Mouse (Mus musculus) heart, embryonic 10.5 days (tissue): ENCODE measurements around the gene Cpt1b. TPM values are rescaled to one million over a fixed set of nuclear protein-coding genes. Genes with fewer than 3 reads are reported as not detected.
"Not testable (repeated sequence)": the region's sequence is repeated elsewhere in the genome, so short reads cannot be mapped to it uniquely, and the experiment has no call there.

Source experiments
- DNase-seq: peaks from one replicate; pipeline ENCODE4 v3.0.0-alpha.2; 2017; ENCODE audit warnings: low spot score
- H3K27ac ChIP-seq: fragments of 300-500 bp; sonication (generic); 2 replicates; pipeline ENCODE4 v1.5.1; 2016; ENCODE audit warnings: mild to moderate bottlenecking
- H3K27me3 ChIP-seq: fragments of 300-500 bp; sonication (generic); 2 replicates; pipeline ENCODE4 v1.6.1; 2016; ENCODE audit warnings: mild to moderate bottlenecking; ENCODE audit not compliant: poor library complexity, insufficient read depth, severe bottlenecking
- H3K36me3 ChIP-seq: fragments of 300-500 bp; sonication (generic); 2 replicates; pipeline ENCODE4 v1.6.1; 2016; ENCODE audit warnings: mild to moderate bottlenecking, moderate library complexity
- H3K4me1 ChIP-seq: fragments of 300-500 bp; sonication (generic); 2 replicates; pipeline ENCODE4 v1.6.1; 2016; ENCODE audit warnings: mild to moderate bottlenecking
- H3K4me3 ChIP-seq: fragments of 300-500 bp; sonication (generic); 2 replicates; pipeline ENCODE4 v1.5.1; 2016; ENCODE audit warnings: mild to moderate bottlenecking, moderate library complexity
- H3K9me3 ChIP-seq: fragments of 300-500 bp; sonication (generic); 2 replicates; pipeline ENCODE4 v1.6.1; 2016; ENCODE audit warnings: mild to moderate bottlenecking, moderate library complexity
- WGBS: fragments of 180-500 bp; shearing (Covaris S2); methylation state at CpG from one replicate; pipeline ENCODE4 v1.1.7; 2016; 5-methylcytosine and 5-hydroxymethylcytosine counted together
- polyA plus RNA-seq: library from polyadenylated mRNA; unstranded; fragments of >200 nt; fragmentation: Nextera tagmentation; extraction: Ambion mirVana; gene quantifications from 2 replicates; pipeline ENCODE4 v1.2.1, GENCODE M21; 2016

Cpt1b gene
- polyA plus RNA-seq, 1 experiment from 2014 or later: 73.9 TPM

DNA sequence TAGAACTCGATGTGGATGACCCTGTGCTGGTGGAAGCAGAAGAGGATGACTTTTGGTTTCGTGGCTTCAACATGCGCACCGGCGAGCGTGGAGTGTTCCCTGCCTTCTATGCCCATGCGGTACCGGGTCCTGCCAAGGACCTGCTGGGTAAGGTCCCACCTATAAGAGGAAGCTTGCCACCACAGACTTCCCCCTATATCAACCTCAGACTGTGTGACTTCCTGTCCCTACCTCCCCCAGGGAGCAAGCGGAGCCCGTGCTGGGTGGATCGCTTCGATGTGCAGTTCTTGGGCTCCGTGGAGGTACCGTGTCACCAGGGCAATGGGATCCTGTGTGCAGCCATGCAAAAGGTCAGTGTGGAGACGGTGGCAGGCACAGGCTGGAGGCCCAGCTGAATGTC lies 33.3 kb upstream of the Cpt1b start:
- Histone ChIP-seq H3K27ac (no peak overlapping the region), H3K36me3 (no peaks in the 10 kb centered on the region), H3K9me3 (no peaks in the 10 kb centered on the region), H3K4me3 (no peak overlapping the region), H3K27me3 (peaks cover 74% of the 10 kb centered on the region), H3K4me1 (peaks cover 11% of the 10 kb centered on the region)
- DNase-seq: no peak
- WGBS: 88% methylated on average over 15 of the region's 15 CpGs

DNA sequence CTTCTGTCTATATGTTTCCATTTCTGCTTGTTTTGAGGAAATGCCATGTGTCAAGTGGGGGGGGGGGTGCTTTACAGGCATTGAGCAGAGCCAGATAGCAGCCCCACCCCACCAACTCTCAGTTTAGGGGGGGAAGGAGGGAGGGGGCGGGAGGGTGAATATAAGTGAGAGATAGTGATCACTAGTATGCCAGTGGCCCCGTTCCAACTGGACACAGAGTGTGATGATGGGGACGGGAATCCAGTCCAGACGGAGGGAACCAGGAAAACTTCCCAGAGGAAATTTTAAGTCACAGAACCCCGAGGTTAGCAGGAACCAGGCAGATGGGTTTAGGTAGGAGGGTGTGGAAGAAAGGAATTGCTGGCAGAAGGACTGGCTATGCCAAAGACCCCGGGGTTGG lies 30.0 kb upstream of the Cpt1b start:
- no peak for DNase-seq
- H3K4me1 ChIP-seq: peaks cover 17% of the 10 kb centered on the region
- WGBS: 65% methylated on average over 6 of the region's 6 CpGs
- no peak overlapping the region for H3K27ac ChIP-seq
- no peaks in the 10 kb centered on the region for H3K36me3 ChIP-seq
- H3K4me3 ChIP-seq: no peak overlapping the region
- no peaks in the 10 kb centered on the region for H3K9me3 ChIP-seq
- H3K27me3 ChIP-seq: peaks cover 77% of the 10 kb centered on the region

DNA sequence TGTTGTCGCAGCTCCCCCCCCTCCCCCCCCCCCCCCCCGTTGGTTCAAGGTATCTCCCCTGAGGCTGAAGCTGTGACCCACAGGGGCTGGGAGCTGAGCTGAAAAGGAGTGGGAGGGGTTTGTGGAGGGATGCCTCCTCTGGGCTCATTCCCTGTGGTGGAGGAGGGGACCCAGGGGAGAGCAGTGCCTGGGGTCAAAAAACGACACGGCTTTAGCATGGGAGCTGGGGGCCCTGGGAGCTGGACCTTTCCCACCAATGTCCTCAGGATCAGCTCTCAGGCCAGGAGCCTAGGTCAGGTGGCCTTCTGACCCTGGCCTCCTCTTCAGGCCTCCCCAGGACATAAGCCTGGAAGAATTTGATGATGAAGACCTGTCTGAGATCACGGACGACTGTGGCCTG lies 29.2 kb upstream of the Cpt1b start:
- Histone ChIP-seq H3K27ac (no peak overlapping the region), H3K9me3 (no peaks in the 10 kb centered on the region), H3K4me1 (peaks cover 17% of the 10 kb centered on the region), H3K4me3 (peak overlapping the region; percentile 5), H3K27me3 (peaks cover 69% of the 10 kb centered on the region), H3K36me3 (no peaks in the 10 kb centered on the region)
- WGBS: 15% methylated on average over 5 of the region's 6 CpGs
- DNase-seq: no peak

DNA sequence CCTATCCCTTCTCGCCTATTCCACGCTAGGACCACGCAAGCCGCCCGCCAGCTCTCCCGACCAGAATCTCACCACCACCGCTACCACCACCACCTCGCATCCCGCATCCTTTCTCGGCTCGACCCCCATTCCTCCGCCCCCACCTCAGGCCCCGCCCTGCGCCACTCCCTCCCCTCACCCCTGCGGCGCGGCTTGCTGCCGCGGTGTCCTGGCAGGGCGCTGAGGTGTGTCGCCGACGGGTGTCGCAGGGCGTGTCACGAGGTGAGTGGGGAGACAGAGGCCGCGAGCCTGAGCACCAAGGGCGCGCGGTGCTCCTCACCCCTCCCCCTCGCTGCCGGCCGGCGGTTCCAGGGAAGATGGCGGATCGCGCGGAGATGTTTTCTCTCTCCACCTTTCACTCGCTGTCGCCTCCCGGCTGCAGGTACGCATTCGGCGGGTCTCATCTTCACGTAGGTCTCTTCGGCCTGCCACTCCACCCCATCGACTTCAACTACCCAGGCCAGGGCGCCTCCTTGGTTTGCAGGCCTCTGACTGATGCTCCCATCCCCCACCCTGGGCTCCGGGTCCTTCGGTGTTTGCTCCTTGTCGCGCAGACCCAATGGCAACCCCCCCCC lies 28.3 kb upstream of the Cpt1b start, which contains the start of gene Mapk8ip2:
TSS of gene Mapk8ip2 (plus strand) at position 49 of the 614 bp plus-strand sequence.
- peaks cover 64% of the 10 kb centered on the region for H3K27me3 ChIP-seq
- no peak within 1 kb of the TSS for H3K27ac ChIP-seq
- no peaks in the 10 kb centered on the region for H3K9me3 ChIP-seq
- H3K4me1 ChIP-seq: peaks cover 17% of the 10 kb centered on the region
- no peak for DNase-seq
- H3K4me3 ChIP-seq: peak within 1 kb of the TSS; percentile 69
- H3K36me3 ChIP-seq: no peaks in the 10 kb centered on the region
- WGBS: 1% methylated on average over 53 of the region's 53 CpGs

DNA sequence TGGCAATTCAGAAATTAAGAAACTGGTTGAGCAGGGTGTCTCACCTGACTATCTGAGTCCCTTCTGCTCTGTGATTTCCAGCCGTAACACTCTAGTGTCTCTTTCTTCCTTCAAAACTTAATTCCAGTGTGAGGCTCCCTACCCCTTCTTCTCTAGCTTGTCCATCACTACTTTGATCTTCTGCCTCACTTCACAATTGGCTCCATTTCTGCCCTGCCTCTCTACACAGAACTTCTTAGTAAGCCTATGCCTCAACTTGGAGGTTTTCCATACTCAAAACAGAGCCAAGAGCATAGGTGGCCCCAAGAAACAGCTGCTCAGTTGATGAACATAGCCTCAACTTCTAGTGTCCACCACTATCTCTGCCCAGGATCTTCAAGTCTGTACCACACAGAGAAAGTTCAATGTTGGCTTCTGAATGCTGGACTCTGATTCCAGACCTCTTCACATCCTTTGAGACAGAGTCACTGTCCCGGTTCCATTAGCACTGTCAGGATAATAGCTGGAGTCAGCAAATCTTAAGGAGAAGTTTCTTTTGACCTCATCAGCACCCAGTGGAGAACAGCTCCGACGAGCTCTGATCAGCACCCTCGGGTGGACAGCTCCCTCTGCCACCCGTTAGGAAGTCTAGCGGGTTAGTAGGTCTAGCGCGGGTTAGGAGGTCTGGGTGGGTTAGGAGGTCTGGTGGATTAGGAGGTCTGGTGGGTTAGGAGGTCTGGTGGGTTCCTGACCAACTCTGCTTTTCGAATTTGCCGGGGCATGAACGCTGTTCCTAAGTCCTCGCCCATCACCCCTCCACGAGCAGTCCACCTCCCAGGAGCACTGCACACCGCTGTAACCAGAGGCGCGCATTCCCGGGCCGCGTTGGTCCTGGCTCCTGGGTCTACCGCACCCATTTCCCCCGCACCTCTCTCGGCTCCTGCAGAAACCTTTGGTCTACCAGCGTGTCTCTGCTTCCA lies 27.5 kb upstream of the Cpt1b start:
- H3K4me3 ChIP-seq: peak overlapping the region; percentile 69
- H3K27me3 ChIP-seq: peaks cover 57% of the 10 kb centered on the region
- H3K36me3 ChIP-seq: no peaks in the 10 kb centered on the region
- no peaks in the 10 kb centered on the region for H3K9me3 ChIP-seq
- no peak overlapping the region for H3K27ac ChIP-seq
- WGBS: 5% methylated on average over 24 of the region's 24 CpGs
- peak; percentile 84 for DNase-seq
- H3K4me1 ChIP-seq: peaks cover 17% of the 10 kb centered on the region

DNA sequence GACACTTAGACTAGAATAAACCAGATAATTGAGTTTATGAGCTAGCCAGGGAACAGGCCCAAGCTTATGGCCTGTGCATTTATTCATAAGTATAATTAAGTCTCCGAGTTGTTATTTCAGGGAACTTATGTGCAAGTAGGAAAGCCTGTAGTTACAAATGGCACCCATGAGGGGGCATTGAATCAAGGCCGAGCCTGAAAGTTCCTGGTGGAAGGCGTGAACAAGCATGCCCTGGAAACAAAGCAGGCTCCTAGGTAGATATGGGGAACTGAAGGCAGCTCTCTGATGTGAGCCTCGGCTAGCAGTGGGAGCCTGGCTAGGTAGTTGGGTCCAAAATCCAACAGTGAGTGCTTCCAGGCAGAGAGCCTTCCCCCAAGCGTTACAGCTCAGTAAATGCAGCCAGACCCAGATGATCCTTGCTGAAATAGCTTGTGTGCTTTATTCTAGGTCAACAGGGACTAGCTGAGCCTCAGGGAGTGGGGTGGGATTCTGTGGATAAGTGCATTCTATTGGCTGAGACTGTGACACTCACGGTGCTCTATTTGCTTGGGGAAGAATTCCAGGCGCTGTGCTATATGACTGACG lies 16.9 kb upstream of the Cpt1b start:
- H3K4me1 ChIP-seq: no peaks in the 10 kb centered on the region
- no peak overlapping the region for H3K4me3 ChIP-seq
- no peak overlapping the region for H3K27ac ChIP-seq
- no peaks in the 10 kb centered on the region for H3K36me3 ChIP-seq
- no peaks in the 10 kb centered on the region for H3K27me3 ChIP-seq
- H3K9me3 ChIP-seq: no peaks in the 10 kb centered on the region
- WGBS: 33% methylated on average over 8 of the region's 8 CpGs
- DNase-seq: no peak

DNA sequence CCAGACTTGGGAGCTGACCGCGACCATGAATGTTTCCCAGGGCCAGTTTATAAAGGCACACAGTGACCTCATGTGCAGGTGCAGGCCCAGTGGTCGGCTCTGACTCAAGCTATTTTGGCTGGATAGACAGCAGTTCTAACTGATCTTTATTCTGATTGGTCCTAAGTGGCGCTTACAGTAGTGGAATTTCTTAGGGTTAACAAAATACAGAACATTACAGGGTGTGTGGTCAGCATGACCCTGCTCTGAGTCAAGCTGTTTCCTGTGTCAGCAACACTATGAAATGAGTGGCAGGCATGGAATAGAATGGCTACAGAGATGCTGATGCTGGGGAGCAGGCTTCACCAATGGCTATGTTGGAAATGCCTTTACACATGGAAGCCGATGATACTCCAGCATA lies 10.2 kb upstream of the Cpt1b start:
- Histone ChIP-seq H3K9me3 (no peaks in the 10 kb centered on the region), H3K27me3 (no peaks in the 10 kb centered on the region), H3K4me3 (no peak overlapping the region), H3K4me1 (no peaks in the 10 kb centered on the region), H3K27ac (no peak overlapping the region), H3K36me3 (no peaks in the 10 kb centered on the region)
- WGBS: 78% methylated on average over 5 of the region's 5 CpGs
- DNase-seq: no peak

DNA sequence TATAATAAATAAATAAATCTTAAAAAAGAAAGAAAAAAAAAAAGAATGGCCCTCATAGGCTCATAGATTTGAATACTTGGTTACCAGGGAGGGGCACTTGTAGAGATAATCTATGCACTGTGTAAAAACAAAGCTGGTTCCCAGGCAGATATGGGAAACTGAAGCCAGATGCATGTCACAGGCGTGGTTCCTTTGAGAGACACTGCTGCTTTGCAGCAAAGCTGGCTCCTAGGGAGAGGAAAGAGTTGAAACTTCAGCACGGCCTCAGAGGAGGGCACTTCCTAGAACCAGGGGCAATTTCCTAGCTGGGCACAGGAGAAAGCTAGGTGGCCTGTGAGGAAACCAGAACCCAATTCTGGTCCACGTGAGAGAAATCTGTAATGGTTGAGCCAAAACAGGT lies 8.5 kb upstream of the Cpt1b start:
- Histone ChIP-seq H3K4me1 (no peaks in the 10 kb centered on the region), H3K36me3 (no peaks in the 10 kb centered on the region), H3K4me3 (no peak overlapping the region), H3K9me3 (no peaks in the 10 kb centered on the region), H3K27me3 (no peaks in the 10 kb centered on the region), H3K27ac (no peak overlapping the region)
- 71% methylated on average over 3 of the region's 3 CpGs for WGBS
- no peak for DNase-seq

DNA sequence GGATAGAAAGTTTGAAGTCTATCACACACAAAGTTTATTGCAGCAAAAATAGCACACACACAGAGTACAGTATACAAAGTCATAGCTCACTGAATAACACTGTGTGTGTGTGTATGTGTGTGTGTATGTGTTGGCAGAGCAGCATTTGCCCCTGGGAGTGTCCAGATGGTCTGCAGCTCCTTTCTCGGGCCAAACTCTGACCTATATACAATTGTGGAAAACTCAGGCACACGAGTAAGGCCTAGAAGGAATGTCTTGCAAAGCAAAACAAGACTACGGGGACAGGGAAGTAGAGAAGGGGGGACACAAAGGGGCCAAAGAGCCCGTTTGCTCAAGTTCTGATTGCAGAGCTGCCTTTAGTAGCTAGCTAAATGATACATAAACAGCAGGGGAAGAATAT lies 7.3 kb upstream of the Cpt1b start:
- no peaks in the 10 kb centered on the region for H3K27me3 ChIP-seq

DNA sequence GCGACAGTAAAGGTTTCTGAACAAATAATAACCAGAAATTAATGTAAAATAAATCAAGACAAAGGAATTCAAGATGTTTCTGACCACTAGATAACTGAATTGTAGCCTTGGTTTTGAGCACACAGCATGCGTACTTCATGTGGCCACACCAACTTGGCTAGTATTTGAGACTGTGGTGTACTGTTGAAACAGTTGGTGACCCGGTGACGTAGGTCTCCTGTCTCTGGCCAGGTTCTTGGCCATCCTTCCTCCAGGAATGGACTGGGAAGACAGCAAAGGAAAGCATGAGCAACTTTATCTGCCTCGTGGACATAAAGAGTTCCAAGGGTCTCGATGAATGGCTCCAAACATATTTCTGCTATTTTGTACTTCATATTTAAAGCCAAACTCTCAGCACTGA lies 6.1 kb upstream of the Cpt1b start:
- Histone ChIP-seq H3K9me3 (no peaks in the 10 kb centered on the region), H3K36me3 (peaks cover 15% of the 10 kb centered on the region), H3K4me1 (peaks cover 13% of the 10 kb centered on the region), H3K27me3 (no peaks in the 10 kb centered on the region), H3K4me3 (no peak overlapping the region), H3K27ac (no peak overlapping the region)
- WGBS: 89% methylated on average over 6 of the region's 6 CpGs
- peak; percentile 45 for DNase-seq

More for the DNA sequence above, 7.3 kb upstream of the Cpt1b start:
- 84% methylated on average over 4 of the region's 4 CpGs for WGBS
- DNase-seq: peak; percentile 48
- Histone ChIP-seq H3K9me3 (no peaks in the 10 kb centered on the region), H3K27ac (no peak overlapping the region), H3K4me3 (no peak overlapping the region), H3K36me3 (peaks cover 4% of the 10 kb centered on the region), H3K4me1 (peaks cover 10% of the 10 kb centered on the region)

DNA sequence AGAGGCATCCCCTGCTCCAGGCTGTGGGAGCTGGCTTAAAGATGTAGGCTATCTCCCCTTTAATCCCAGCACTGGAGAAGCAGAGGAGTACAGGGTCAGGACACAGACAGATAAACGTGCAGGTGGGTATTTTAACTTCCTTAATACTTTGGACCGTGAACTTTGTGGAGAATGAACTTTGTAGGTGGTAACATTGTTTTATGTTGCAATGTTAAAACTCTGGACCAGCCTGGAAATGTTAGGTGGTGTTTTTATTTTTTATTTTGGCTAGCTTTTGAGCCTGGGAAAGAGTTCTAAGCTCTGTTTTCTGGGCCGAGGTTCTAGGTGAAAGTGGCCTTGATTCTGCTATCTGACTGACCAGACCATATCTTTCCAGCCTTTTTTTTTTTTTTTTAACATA lies 5.6 kb upstream of the Cpt1b start:
- Histone ChIP-seq H3K27me3 (no peaks in the 10 kb centered on the region), H3K36me3 (peaks cover 20% of the 10 kb centered on the region), H3K9me3 (no peaks in the 10 kb centered on the region), H3K4me3 (no peak overlapping the region), H3K27ac (no peak overlapping the region), H3K4me1 (peaks cover 18% of the 10 kb centered on the region)
- 74% methylated on average over 3 of the region's 3 CpGs for WGBS
- peak; percentile 66 for DNase-seq

DNA sequence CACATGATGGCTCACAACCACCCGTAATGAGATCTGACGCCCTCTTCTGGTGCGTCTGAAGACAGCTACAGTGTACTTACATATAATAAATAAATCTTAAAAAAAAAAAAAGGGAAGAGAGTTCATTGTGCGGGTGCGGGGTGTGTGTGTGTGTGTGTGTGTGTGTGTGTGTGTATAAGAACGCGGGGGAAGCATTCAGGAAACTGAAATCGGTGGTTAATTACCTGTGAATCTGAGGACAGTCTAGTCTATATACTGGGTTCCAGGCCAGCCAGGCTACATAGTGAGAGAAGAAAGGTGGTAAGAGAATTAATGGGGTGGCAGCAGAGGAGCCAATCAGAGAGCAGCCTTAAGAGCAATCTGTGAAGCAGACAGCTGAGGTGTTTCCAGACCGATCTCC lies 5.1 kb upstream of the Cpt1b start:
- WGBS: 81% methylated on average over 9 of the region's 9 CpGs
- not testable (repeated sequence) for H3K27ac ChIP-seq, H3K9me3 ChIP-seq, H3K27me3 ChIP-seq
- Histone ChIP-seq H3K4me1 (peaks cover 23% of the 10 kb centered on the region), H3K4me3 (peak overlapping the region; percentile 82; the same call in 1 of the 2 replicates), H3K36me3 (peaks cover 23% of the 10 kb centered on the region)
- DNase-seq: peak; percentile 45

DNA sequence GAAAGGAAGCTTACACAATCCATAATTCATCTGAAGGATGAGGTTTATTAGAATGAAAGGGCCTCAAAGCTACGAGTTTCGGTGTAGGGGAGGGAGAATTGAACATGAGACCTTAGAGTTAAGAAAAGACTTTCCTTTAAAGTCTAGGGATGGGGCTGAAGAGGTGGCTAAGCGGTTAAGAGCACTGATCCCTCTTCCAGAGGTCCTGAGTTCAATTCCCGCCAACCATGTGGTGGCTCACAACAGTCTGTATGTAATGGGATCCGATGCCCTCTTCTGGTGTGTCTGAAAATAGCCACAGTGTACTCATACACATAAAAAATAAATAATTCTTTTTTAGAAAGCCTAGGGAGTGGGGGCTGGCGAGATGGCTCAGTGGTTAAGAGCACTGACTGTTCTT lies 4.7 kb upstream of the Cpt1b start:
- Histone ChIP-seq H3K4me1 (peaks cover 27% of the 10 kb centered on the region), H3K9me3 (no peaks in the 10 kb centered on the region), H3K27ac (peak overlapping the region; percentile 95), H3K4me3 (peak overlapping the region; percentile 82), H3K36me3 (peaks cover 23% of the 10 kb centered on the region), H3K27me3 (no peaks in the 10 kb centered on the region)
- 40% methylated on average over 6 of the region's 6 CpGs for WGBS
- DNase-seq: peak; percentile 68
